Mouse (Mus musculus) kidney, embryonic 15.5 days (tissue): ENCODE results near the gene Arl8a. TPM values are rescaled to one million over a fixed set of nuclear protein-coding genes. Genes with fewer than 3 reads are reported as not detected.
"Not testable (repeated sequence)": the region's sequence is repeated elsewhere in the genome, so short reads cannot be mapped to it uniquely, and the experiment has no call there.

Experiments used
- ATAC-seq: fragments of 200-750 bp; cut with Nextera tagmentation; replicated peaks from 2 replicates; pipeline ENCODE4 v1.8.0; 2017; ENCODE audit warnings: moderate TSS enrichment; ENCODE audit not compliant: low FRiP score
- H3K27ac ChIP-seq: fragments of 300-500 bp; sonication (generic); 2 replicates; pipeline ENCODE4 v1.5.1; 2015; ENCODE audit warnings: mild to moderate bottlenecking, inconsistent platforms
- H3K27me3 ChIP-seq: fragments of 300-500 bp; sonication (generic); 2 replicates; pipeline ENCODE4 v1.6.1; 2015; ENCODE audit warnings: inconsistent platforms
- H3K36me3 ChIP-seq: fragments of 300-500 bp; sonication (generic); 2 replicates; pipeline ENCODE4 v1.6.1; 2015; ENCODE audit warnings: inconsistent platforms
- H3K4me1 ChIP-seq: fragments of 300-500 bp; sonication (generic); 2 replicates; pipeline ENCODE4 v1.6.1; 2015; ENCODE audit warnings: inconsistent platforms
- H3K4me2 ChIP-seq: fragments of 300-500 bp; sonication (generic); 2 replicates; pipeline ENCODE4 v1.6.1; 2015; ENCODE audit warnings: moderate library complexity, mild to moderate bottlenecking, inconsistent platforms
- H3K4me3 ChIP-seq: fragments of 300-500 bp; sonication (generic); replicated peaks from 2 replicates; pipeline ENCODE4 v1.5.1; 2015; ENCODE audit warnings: mild to moderate bottlenecking, inconsistent platforms
- H3K9ac ChIP-seq: fragments of 300-500 bp; sonication (generic); 2 replicates; pipeline ENCODE4 v1.6.1; 2015; ENCODE audit warnings: mild to moderate bottlenecking, inconsistent platforms
- H3K9me3 ChIP-seq: fragments of 300-500 bp; sonication (generic); replicated peaks from 2 replicates; pipeline ENCODE4 v1.6.1; 2016; ENCODE audit warnings: inconsistent platforms
- WGBS: fragments of 180-500 bp; shearing (Covaris S2); methylation state at CpG from one replicate; pipeline ENCODE4 v1.1.7; 2015; ENCODE audit warnings: mixed read lengths; 5-methylcytosine and 5-hydroxymethylcytosine counted together
- polyA plus RNA-seq: library from polyadenylated mRNA; unstranded; fragments of >200 nt; fragmentation: Nextera tagmentation; extraction: Ambion mirVana; gene quantifications from 2 replicates; pipeline ENCODE4 v1.2.1, GENCODE M21; 2015

Gene Arl8a
- polyA plus RNA-seq = 45.3 and 52.3 TPM in 2 replicates

DNA sequence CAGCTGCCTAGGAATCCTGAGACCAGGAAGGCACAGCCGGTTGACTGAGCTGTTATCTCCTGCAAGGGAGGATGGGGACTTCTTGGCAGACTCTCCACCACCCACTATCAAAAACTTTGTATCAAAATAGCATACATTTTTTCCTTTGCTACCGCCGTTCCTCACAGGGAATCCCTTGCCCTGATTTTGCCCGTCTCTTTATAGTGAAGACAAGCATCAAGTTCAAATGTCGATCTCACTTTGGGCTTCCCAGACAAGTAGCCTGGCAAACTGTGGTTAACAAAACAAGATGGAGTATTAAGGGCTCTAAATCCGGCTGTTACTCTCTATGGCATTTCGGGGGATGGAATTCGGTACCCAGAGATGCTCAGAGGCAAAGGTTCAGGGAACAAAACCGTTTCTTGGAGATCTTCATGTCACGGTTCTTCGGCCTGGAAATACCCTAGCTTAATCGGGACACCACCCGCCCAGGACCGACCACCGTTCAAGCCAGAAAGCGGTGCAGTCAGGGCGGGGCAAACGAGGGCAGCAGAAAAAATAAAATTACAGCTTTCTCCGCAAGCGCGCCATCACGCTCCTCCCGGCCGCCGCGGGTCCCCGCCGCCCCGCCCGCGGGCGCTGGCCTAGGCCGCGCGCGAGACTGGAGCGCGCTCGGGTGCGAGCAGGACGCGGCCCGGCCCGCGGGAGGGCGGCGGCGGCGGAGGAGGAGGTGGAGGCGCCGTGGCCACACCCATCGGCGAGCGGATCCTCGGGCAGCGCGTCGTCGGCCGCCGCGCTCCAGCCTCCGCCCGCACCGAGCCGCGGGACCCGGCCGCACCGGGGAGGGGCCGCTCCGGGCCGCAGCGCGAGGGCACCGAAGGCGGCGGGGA lies at the start of gene Arl8a:
Gene Arl8a (plus strand): TSS at position 748 of the 869 bp plus-strand sequence.
- H3K27me3 ChIP-seq = peaks cover 16% of the 10 kb centered on the region; the same call in 1 of the 2 replicates
- H3K9me3 ChIP-seq = no peaks in the 10 kb centered on the region
- 1% methylated on average over 78 of the region's 78 CpGs for WGBS
- H3K4me3 ChIP-seq = peak within 1 kb of the TSS; percentile 75
- peaks cover 20% of the 10 kb centered on the region for H3K4me1 ChIP-seq
- H3K9ac ChIP-seq = peak within 1 kb of the TSS; percentile 80
- no peaks in the 10 kb centered on the region for H3K36me3 ChIP-seq
- peak; percentile 85 for ATAC-seq
- H3K27ac ChIP-seq = peak within 1 kb of the TSS; percentile 87
- H3K4me2 ChIP-seq = peak within 1 kb of the TSS; percentile 81

DNA sequence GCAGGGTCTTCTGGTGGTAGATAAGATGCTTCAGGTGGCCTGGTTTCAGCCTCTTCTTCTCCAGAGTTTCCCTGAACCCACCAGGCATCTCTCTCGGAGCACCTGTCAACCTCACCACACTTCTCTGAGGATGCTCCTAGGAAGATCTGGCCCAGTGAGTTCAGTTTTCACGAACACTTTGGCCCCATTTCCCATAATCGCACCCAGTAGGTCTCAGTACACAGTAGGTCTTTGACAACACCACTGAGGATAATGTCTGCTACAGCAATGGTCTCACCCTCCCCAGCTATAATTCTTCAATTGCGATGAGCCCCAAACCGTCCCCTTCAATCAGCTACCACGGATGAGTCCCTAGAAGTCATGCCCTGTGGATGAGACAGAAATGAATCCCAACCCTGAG lies 49.2 kb upstream of the Arl8a start:
- no peak overlapping the region for H3K27ac ChIP-seq
- no peaks in the 10 kb centered on the region for H3K36me3 ChIP-seq
- H3K9ac ChIP-seq = no peak overlapping the region
- H3K4me2 ChIP-seq = no peak overlapping the region
- no peak for ATAC-seq
- H3K4me1 ChIP-seq = peaks cover 6% of the 10 kb centered on the region; the same call in 1 of the 2 replicates
- no peaks in the 10 kb centered on the region for H3K9me3 ChIP-seq
- WGBS = 88% methylated on average over 6 of the region's 6 CpGs
- no peak overlapping the region for H3K4me3 ChIP-seq
- H3K27me3 ChIP-seq = peaks cover 53% of the 10 kb centered on the region

DNA sequence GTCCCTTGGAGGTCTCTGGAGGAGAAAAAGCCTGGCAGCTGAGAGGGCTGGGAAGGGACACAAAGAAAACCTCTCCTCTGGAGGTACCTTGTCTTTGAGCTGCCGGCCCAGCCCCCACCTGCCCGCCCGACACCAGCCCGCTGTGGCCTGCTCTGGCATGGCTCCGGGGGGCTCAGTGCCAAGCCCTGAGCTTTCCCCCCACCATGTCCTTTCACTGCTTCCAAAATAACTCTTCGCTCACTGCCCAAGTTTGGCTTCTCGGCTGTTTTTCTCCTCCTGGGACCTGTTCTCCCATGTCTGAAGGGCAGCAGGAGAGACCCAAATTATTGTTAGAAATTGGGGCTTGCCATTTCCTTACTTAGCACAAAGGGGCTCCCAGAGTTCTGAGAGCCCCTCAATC lies 48.2 kb upstream of the Arl8a start:
- Histone ChIP-seq H3K27ac (no peak overlapping the region), H3K36me3 (no peaks in the 10 kb centered on the region), H3K9ac (no peak overlapping the region), H3K4me2 (no peak overlapping the region), H3K4me1 (peaks cover 6% of the 10 kb centered on the region; the same call in 1 of the 2 replicates), H3K9me3 (no peaks in the 10 kb centered on the region), H3K27me3 (peaks cover 63% of the 10 kb centered on the region), H3K4me3 (no peak overlapping the region)
- 93% methylated on average over 7 of the region's 7 CpGs for WGBS
- no peak for ATAC-seq

DNA sequence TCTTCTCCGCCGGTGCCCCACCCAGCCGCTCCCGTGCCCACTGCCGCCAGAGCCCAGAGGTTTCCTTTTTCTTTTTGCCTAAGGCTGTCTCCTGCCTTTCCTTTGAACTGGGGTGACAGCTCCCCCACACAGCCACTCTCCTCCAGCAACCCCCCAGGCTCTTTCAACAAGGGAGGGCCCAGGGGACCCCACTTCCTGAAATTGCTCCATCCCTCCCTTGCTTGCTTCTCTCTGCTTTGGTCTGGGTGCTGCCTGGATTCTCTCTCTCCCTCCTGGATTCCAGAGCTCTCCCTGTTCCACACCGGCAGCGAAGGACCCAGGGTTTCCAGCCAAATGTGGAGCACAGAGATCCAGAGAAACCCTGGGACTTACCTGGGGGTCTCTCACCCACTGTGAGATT lies 46.2 kb upstream of the Arl8a start:
- Histone ChIP-seq H3K27ac (no peak overlapping the region), H3K4me3 (no peak overlapping the region), H3K9ac (no peak overlapping the region), H3K27me3 (peaks cover 78% of the 10 kb centered on the region), H3K9me3 (no peaks in the 10 kb centered on the region), H3K4me1 (peaks cover 15% of the 10 kb centered on the region), H3K4me2 (no peak overlapping the region), H3K36me3 (no peaks in the 10 kb centered on the region)
- 54% methylated on average over 7 of the region's 7 CpGs for WGBS
- ATAC-seq = no peak

DNA sequence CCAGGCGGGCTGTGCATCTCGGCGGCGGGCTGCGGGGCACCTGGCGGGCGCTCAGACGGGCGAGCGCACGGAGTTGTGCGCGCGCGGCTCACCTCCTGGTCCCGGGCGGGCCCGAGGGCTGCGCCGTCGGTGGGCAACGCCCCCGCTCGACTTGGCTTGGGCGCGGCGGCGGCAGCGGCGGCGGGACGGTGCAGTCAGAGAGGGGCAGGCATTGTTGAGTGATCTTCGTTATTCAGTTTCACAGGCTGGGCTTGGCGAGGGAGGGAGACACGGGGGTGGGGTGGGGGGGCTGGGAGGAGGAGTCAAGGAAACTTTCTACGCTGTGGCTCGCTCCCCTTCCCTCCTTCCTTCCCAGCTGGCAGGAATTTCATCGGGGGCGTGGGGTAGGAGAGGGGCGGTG lies 41.5 kb upstream of the Arl8a start, which contains the start of gene Lgr6:
Gene Lgr6 (minus strand): TSS at position 153 of the 400 bp plus-strand sequence.
- Histone ChIP-seq H3K27me3 (peaks cover 76% of the 10 kb centered on the region), H3K4me2 (peak within 1 kb of the TSS; percentile 88), H3K4me1 (peaks cover 21% of the 10 kb centered on the region), H3K27ac (no peak within 1 kb of the TSS), H3K9ac (peak within 1 kb of the TSS; percentile 31; the same call in 1 of the 2 replicates), H3K36me3 (no peaks in the 10 kb centered on the region), H3K4me3 (peak within 1 kb of the TSS; percentile 51), H3K9me3 (no peaks in the 10 kb centered on the region)
- ATAC-seq = peak; percentile 47
- under 1% methylated on average over 37 of the region's 40 CpGs for WGBS

DNA sequence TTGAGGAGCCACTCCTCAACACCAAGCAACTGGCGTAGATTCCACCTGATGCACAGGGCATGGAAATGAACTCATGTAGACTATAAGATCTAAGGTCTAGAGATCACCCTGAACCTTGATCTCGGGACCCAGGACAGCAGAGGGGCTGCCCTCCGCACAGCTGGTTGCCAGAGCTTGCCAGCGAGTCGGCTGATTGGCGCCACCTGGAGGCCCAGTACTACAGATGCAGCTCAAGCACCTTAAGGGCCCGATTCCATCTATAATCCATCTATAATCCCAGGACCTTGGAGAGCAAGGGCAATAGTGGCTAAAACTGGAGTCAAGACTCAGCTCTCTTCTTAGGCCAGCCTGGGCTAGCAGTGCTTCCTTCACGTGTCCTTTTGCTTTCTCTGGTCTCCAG lies 40.7 kb upstream of the Arl8a start:
- peaks cover 17% of the 10 kb centered on the region for H3K4me1 ChIP-seq
- H3K4me2 ChIP-seq = peak overlapping the region; percentile 88
- ATAC-seq = 0 out of 2 replicates have a peak, but pooled peaks have one; percentile 13
- H3K9ac ChIP-seq = no peak overlapping the region
- no peak overlapping the region for H3K27ac ChIP-seq
- no peaks in the 10 kb centered on the region for H3K9me3 ChIP-seq
- no peaks in the 10 kb centered on the region for H3K36me3 ChIP-seq
- H3K27me3 ChIP-seq = peaks cover 71% of the 10 kb centered on the region
- peak overlapping the region; percentile 51 for H3K4me3 ChIP-seq
- 3% methylated on average over 8 of the region's 8 CpGs for WGBS

DNA sequence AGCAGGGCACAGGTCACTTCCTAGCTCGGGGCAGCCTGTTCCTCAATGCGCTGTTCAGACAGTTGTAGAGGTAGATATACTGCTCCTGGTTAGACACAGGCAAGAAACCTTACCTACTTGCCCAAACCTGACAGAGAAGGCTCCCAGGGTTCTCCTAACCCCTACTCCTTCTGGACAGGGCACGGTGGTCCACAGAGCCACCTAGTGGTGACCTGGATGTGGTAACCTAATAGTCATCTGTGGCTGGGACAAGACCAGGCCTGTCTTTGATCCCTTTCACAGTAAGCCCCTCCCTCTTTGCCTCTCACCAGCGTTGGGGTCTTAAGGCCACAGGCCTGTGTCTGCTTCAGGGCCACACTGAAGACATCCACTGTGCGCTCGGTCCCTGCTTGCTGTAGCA lies 38.0 kb upstream of the Arl8a start:
- Histone ChIP-seq H3K9me3 (no peaks in the 10 kb centered on the region), H3K4me3 (no peak overlapping the region), H3K27ac (no peak overlapping the region), H3K4me1 (peaks cover 23% of the 10 kb centered on the region), H3K27me3 (peaks cover 44% of the 10 kb centered on the region), H3K36me3 (no peaks in the 10 kb centered on the region), H3K4me2 (no peak overlapping the region), H3K9ac (no peak overlapping the region)
- 35% methylated on average over 6 of the region's 6 CpGs for WGBS
- no peak for ATAC-seq

DNA sequence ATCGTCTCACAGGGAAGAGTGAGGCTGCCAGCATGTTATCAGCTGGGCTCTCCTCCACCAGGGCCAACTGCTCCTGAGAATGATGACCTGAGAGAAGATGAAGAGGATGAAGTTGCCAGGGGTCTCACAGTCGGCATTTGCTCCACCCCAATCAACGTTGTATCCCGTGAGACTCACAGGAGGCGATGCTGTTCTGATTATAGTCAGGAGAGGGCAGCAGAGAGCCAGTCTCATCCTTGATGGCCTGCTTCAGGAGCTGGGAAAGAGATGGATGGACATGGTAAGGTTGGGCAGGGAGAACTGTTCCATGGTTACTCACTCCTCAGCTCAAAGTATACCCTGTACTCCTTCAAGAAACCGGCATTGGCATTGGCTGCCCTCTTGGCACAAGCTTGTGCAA lies 36.5 kb upstream of the Arl8a start:
- Histone ChIP-seq H3K36me3 (no peaks in the 10 kb centered on the region), H3K4me2 (no peak overlapping the region), H3K27ac (no peak overlapping the region), H3K4me1 (peaks cover 17% of the 10 kb centered on the region), H3K27me3 (peaks cover 30% of the 10 kb centered on the region), H3K4me3 (no peak overlapping the region), H3K9me3 (no peaks in the 10 kb centered on the region), H3K9ac (no peak overlapping the region)
- WGBS = 18% methylated on average over 6 of the region's 6 CpGs
- no peak for ATAC-seq

DNA sequence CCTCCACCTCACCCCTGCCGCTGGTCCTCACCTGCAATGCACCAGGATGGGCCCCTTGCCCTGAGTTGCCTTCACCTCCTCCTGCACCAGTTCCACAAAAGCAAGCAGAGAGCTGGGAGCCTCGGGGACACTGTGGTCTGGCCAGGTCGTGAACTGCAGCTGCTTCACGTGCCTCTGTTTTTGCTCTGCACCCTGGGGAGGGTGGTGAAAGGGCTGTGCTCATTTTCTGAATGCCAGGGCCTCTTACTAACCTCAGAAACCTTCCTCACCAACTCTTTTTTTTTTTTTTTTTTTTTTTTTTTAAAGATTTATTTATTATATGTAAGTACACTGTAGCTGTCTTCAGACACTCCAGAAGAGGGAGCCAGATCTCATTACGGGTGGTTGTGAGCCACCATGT lies 35.4 kb upstream of the Arl8a start:
- H3K9me3 ChIP-seq, H3K27ac ChIP-seq, H3K36me3 ChIP-seq, ATAC-seq, H3K4me1 ChIP-seq, H3K9ac ChIP-seq, H3K4me2 ChIP-seq, H3K4me3 ChIP-seq: not testable (repeated sequence)
- peaks cover 18% of the 10 kb centered on the region for H3K27me3 ChIP-seq
- WGBS = 73% methylated on average over 5 of the region's 5 CpGs

DNA sequence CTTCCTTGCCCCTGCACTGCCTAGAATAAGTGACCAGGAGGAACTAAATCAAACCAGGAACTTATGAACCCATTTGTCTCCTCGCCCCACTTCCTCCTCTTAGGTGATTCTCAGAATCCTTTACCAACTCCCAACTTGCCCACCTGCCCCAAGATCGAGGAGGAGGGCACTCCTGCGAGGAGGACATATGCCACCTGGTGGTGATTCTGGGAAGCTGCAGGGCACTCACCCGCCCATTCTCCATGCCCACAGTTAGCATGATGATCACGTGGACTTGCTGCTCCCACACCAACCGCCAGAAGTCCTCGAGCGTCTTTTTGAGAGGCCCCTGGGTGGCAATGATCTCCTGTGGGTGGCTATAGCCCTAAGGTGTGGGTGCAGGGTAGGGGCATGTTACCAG lies 34.0 kb upstream of the Arl8a start:
- Histone ChIP-seq H3K27me3 (peaks cover 5% of the 10 kb centered on the region; the same call in 1 of the 2 replicates), H3K9me3 (no peaks in the 10 kb centered on the region), H3K27ac (no peak overlapping the region), H3K4me2 (no peak overlapping the region), H3K36me3 (no peaks in the 10 kb centered on the region), H3K9ac (no peak overlapping the region), H3K4me3 (no peak overlapping the region), H3K4me1 (peaks cover 7% of the 10 kb centered on the region)
- WGBS = 12% methylated on average over 8 of the region's 8 CpGs
- ATAC-seq = 0 out of 2 replicates have a peak, but pooled peaks have one; percentile 26

DNA sequence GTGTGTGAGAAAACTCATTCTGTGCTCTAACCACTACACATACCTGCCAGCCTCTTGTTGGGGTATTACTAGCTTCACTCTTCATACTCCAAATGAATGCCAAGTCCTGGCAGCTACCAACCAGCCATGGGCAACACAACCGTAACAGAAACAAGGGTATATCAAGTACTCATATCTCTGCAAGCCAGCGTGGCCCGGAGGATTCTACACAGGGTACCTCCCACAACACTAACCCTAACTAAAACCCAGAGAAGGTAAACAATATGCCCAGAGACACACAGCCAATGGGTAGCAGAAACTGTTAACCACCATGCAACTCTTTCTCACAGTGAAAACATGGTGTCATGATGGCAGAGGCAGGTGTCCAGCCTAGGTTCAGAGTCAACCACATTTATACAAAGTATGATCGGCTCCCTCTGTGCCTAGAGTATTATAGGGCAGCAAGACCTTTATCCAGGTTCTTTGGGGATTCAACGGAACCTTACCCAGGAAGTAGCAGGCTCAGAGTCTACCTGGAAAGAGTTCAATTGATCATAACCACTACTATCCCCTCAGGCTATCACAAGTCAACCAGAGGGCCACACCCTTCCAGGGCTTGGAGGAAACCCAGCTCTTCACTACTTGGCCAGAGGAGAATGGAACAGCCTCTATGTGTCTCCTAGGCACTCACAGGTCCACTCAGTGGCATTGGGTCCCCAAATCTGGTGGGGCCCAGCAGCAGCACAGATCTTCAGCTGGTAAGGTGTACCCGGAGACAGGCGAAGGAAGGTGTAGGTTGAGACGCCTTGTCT lies 21.9 kb upstream of the Arl8a start:
- H3K27me3 ChIP-seq = peaks cover 8% of the 10 kb centered on the region; the same call in 1 of the 2 replicates
- 92% methylated on average over 8 of the region's 8 CpGs for WGBS
- ATAC-seq = no peak
- H3K4me3 ChIP-seq = no peak overlapping the region
- no peak overlapping the region for H3K27ac ChIP-seq
- no peaks in the 10 kb centered on the region for H3K36me3 ChIP-seq
- no peak overlapping the region for H3K9ac ChIP-seq
- no peaks in the 10 kb centered on the region for H3K9me3 ChIP-seq
- H3K4me2 ChIP-seq = no peak overlapping the region
- H3K4me1 ChIP-seq = peaks cover 41% of the 10 kb centered on the region

DNA sequence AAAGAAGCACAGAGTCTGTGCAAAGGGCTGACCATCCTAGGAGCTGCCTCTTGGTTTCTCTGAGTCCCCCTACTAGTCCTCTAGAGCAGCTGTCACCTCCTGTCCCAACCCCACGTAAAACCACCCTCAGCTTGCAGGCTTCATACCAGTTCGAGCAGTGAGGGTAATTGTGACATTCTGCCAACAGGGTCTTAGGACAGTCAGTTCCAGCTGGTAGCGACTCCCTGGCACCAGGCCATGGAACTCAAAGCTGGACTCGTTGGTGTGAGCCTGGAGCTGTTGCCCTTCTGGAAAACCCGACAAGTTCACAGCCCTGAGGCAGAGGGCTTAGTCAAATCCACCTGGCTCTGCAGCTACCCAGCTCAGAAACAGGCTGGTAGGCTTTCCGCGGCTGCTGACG lies 20.6 kb upstream of the Arl8a start:
- H3K4me1 ChIP-seq = peaks cover 45% of the 10 kb centered on the region
- no peaks in the 10 kb centered on the region for H3K36me3 ChIP-seq
- ATAC-seq = no peak
- H3K27ac ChIP-seq = no peak overlapping the region
- H3K27me3 ChIP-seq = peaks cover 8% of the 10 kb centered on the region; the same call in 1 of the 2 replicates
- H3K4me2 ChIP-seq = no peak overlapping the region
- WGBS = 66% methylated on average over 8 of the region's 8 CpGs
- no peak overlapping the region for H3K4me3 ChIP-seq
- H3K9ac ChIP-seq = no peak overlapping the region
- no peaks in the 10 kb centered on the region for H3K9me3 ChIP-seq
